Mouse (Mus musculus) E14TG2a.4 (cell line): ENCODE data around the gene Myo18b.

Experiments
- H3K27me3 ChIP-seq: 2 replicates; pipeline ENCODE4 v1.6.1; 2014; ENCODE audit warnings: low read length, control low read depth; ENCODE audit not compliant: insufficient read depth
- H3K36me3 ChIP-seq: 2 replicates; pipeline ENCODE4 v1.6.1; 2014; ENCODE audit warnings: low read length, control low read depth; ENCODE audit not compliant: insufficient read depth
- H3K4me1 ChIP-seq: replicated peaks from 2 replicates; pipeline ENCODE4 v1.6.1; 2014; ENCODE audit warnings: low read depth, low read length, control low read depth
- H3K4me3 ChIP-seq: replicated peaks from 2 replicates; pipeline ENCODE4 v1.5.1; 2014; ENCODE audit warnings: mild to moderate bottlenecking, low read length
- H3K9me3 ChIP-seq: 2 replicates; pipeline ENCODE4 v1.6.1; 2014; ENCODE audit warnings: low read length, control low read depth
- CTCF ChIP-seq: conservative IDR thresholded peaks from 2 replicates; pipeline ENCODE4 v1.5.1; 2014; ENCODE audit warnings: low read length
- NANOG ChIP-seq: IDR thresholded peaks from 2 replicates; pipeline ENCODE4 v1.6.1; 2014; ENCODE audit warnings: borderline replicate concordance, low read length, mixed read lengths
- POU5F1 ChIP-seq: IDR thresholded peaks from 2 replicates; pipeline ENCODE4 v1.6.1; 2014; ENCODE audit warnings: low read length, borderline replicate concordance

Gene Myo18b

GRCm38 (mm10) chr5:112888651-112889050 is 7.5 kb downstream of the Myo18b start:
- H3K27me3 ChIP-seq = peaks cover 3% of the 10 kb centered on the region
- no peak for TF ChIP-seq NANOG
- TF ChIP-seq POU5F1 = no peak
- no peak for TF ChIP-seq CTCF
- H3K9me3 ChIP-seq = no peaks in the 10 kb centered on the region
- peaks cover 7% of the 10 kb centered on the region; the same call in 1 of the 2 replicates for H3K4me1 ChIP-seq
- H3K36me3 ChIP-seq = no peaks in the 10 kb centered on the region
- H3K4me3 ChIP-seq = no peak overlapping the region

GRCm38 (mm10) chr5:112886687-112887491 is 9.3 kb downstream of the Myo18b start:
- TF ChIP-seq CTCF (no peak), NANOG (no peak), POU5F1 (no peak)
- H3K36me3 ChIP-seq = no peaks in the 10 kb centered on the region
- peaks cover 7% of the 10 kb centered on the region; the same call in 1 of the 2 replicates for H3K4me1 ChIP-seq
- H3K4me3 ChIP-seq = no peak overlapping the region
- peaks cover 3% of the 10 kb centered on the region for H3K27me3 ChIP-seq
- H3K9me3 ChIP-seq = no peaks in the 10 kb centered on the region

- peaks cover 36% of the 10 kb centered on the region for H3K27me3 ChIP-seq
- H3K4me1 ChIP-seq = peaks cover 10% of the 10 kb centered on the region
- no peak for TF ChIP-seq NANOG
- H3K4me3 ChIP-seq = no peak overlapping the region
- H3K36me3 ChIP-seq = no peaks in the 10 kb centered on the region
- H3K9me3 ChIP-seq = no peaks in the 10 kb centered on the region
These were observed 18.6 kb downstream of the Myo18b start for GRCm38 (mm10) chr5:112877391-112878115.

- no peaks in the 10 kb centered on the region for H3K36me3 ChIP-seq
- H3K9me3 ChIP-seq = no peaks in the 10 kb centered on the region
- peaks cover 40% of the 10 kb centered on the region for H3K27me3 ChIP-seq
- H3K4me3 ChIP-seq = no peak overlapping the region
- peaks cover 10% of the 10 kb centered on the region for H3K4me1 ChIP-seq
- no peak for TF ChIP-seq POU5F1
- no peak for TF ChIP-seq NANOG
- TF ChIP-seq CTCF = peak; percentile 95
These were observed 19.2 kb downstream of the Myo18b start for GRCm38 (mm10) chr5:112876846-112877390.

GRCm38 (mm10) chr5:112872999-112873398 is 23.2 kb downstream of the Myo18b start:
- no peaks in the 10 kb centered on the region for H3K9me3 ChIP-seq
- peaks cover 37% of the 10 kb centered on the region for H3K27me3 ChIP-seq
- H3K4me1 ChIP-seq = peaks cover 14% of the 10 kb centered on the region
- no peaks in the 10 kb centered on the region for H3K36me3 ChIP-seq
- H3K4me3 ChIP-seq = no peak overlapping the region
- TF ChIP-seq CTCF (no peak), POU5F1 (no peak), NANOG (no peak)

- TF ChIP-seq NANOG = no peak
- peak; percentile 63 for TF ChIP-seq CTCF
- no peak for TF ChIP-seq POU5F1
- Histone ChIP-seq H3K27me3 (peaks cover 36% of the 10 kb centered on the region), H3K4me1 (0 out of 2 replicates have a peak, but pooled peaks cover 5% of the 10 kb centered on the region), H3K4me3 (no peak overlapping the region), H3K9me3 (no peaks in the 10 kb centered on the region), H3K36me3 (no peaks in the 10 kb centered on the region)
These were observed 25.4 kb downstream of the Myo18b start for GRCm38 (mm10) chr5:112870729-112871128.

- Histone ChIP-seq H3K4me3 (no peak overlapping the region), H3K9me3 (peaks cover 6% of the 10 kb centered on the region), H3K27me3 (peaks cover 20% of the 10 kb centered on the region), H3K4me1 (0 out of 2 replicates have a peak, but pooled peaks cover 5% of the 10 kb centered on the region), H3K36me3 (no peaks in the 10 kb centered on the region)
- no peak for TF ChIP-seq CTCF
- no peak for TF ChIP-seq POU5F1
- no peak for TF ChIP-seq NANOG
These were observed 27.5 kb downstream of the Myo18b start for GRCm38 (mm10) chr5:112868620-112869019.

- peaks cover 3% of the 10 kb centered on the region; the same call in 1 of the 2 replicates for H3K27me3 ChIP-seq
- TF ChIP-seq CTCF = peak; percentile 36; the same call in 1 of the 2 replicates
- TF ChIP-seq POU5F1 = no peak
- TF ChIP-seq NANOG = no peak
- H3K36me3 ChIP-seq = no peaks in the 10 kb centered on the region
- H3K9me3 ChIP-seq = peaks cover 6% of the 10 kb centered on the region
- H3K4me1 ChIP-seq = 0 out of 2 replicates have a peak, but pooled peaks cover 5% of the 10 kb centered on the region
- H3K4me3 ChIP-seq = no peak overlapping the region
These were observed 31.3 kb downstream of the Myo18b start for GRCm38 (mm10) chr5:112864719-112865367.
